22 mouse cellular contexts compared by ENCODE assay signal in genomic region chr13:98436961-98437360, GRCm38 (mm10). TPM values are rescaled to one million over a fixed set of nuclear protein-coding genes. Genes with fewer than 3 reads are reported as not detected.
A peak's percentile ranks its signal among the peaks of the same experiment; 100 is the strongest.
DNase-seq lines count a peak whose midpoint lies in the region; ATAC-seq and TF ChIP-seq lines count a peak whose summit lies in the region.
"Had no signal": no experiment of that assay in that cellular context is flagged by ENCODE, and none has a peak within 500 bp of the region (broad histone marks: within the 10 kb centered on the region; RNA-seq: fewer than 3 reads in every experiment).

No protein-coding gene starts in this region.

- H3K9me3 ChIP-seq in kidney, embryonic 15.5 days (replicated peaks), result no peaks in the 10 kb centered on the region
- H3K9me3 ChIP-seq in embryonic facial prominence, embryonic 10.5 days, result no peaks in the 10 kb centered on the region; the same call in 1 of the 2 replicates
- no peaks in the 10 kb centered on the region for H3K9me3 ChIP-seq in embryonic facial prominence, embryonic 15.5 days (replicated peaks)
- H3K9me3 ChIP-seq: forebrain, embryonic 13.5 days; G1E; heart, embryonic 13.5 days; hindbrain, embryonic 13.5 days had no signal

- peaks cover 13% of the 10 kb centered on the region for H3K27me3 ChIP-seq in kidney, embryonic 15.5 days
- H3K27me3 ChIP-seq in kidney, adult 2 months (replicated peaks; ENCODE audit: control insufficient read depth, insufficient read depth, low read length), result no peaks in the 10 kb centered on the region
- peaks cover 14% of the 10 kb centered on the region for H3K27me3 ChIP-seq in embryonic facial prominence, embryonic 10.5 days (replicated peaks; ENCODE audit: low read depth, poor library complexity, severe bottlenecking)
- H3K27me3 ChIP-seq in embryonic facial prominence, embryonic 15.5 days, result peaks cover 2% of the 10 kb centered on the region
- H3K27me3 ChIP-seq: forebrain, embryonic 13.5 days had no signal

- no peak overlapping the region for H3K4me2 ChIP-seq in kidney, embryonic 15.5 days
- H3K4me2 ChIP-seq in embryonic facial prominence, embryonic 15.5 days (replicated peaks), result no peak overlapping the region
- H3K4me2 ChIP-seq: forebrain, embryonic 13.5 days; heart, embryonic 13.5 days; hindbrain, embryonic 13.5 days had no signal

- no peak overlapping the region for H3K9ac ChIP-seq in kidney, embryonic 15.5 days
- no peak overlapping the region for H3K9ac ChIP-seq in embryonic facial prominence, embryonic 15.5 days
- H3K9ac ChIP-seq: forebrain, embryonic 13.5 days; forebrain, postnatal 0 days; heart, embryonic 13.5 days; hindbrain, embryonic 13.5 days had no signal

- H3K4me3 ChIP-seq in kidney, embryonic 15.5 days (replicated peaks), result no peak overlapping the region
- H3K4me3 ChIP-seq in kidney, adult 2 months (ENCODE audit: insufficient read depth, low read depth, low read length), result no peak overlapping the region
- no peak overlapping the region for H3K4me3 ChIP-seq in embryonic facial prominence, embryonic 10.5 days
- no peak overlapping the region for H3K4me3 ChIP-seq in embryonic facial prominence, embryonic 15.5 days (replicated peaks)
- H3K4me3 ChIP-seq: forebrain, embryonic 13.5 days; heart, embryonic 13.5 days; hindbrain, embryonic 13.5 days had no signal

- WGBS in kidney, embryonic 15.5 days, result 40% methylated on average over 8 of the region's 8 CpGs
- WGBS in kidney, adult 2 months, result 62% methylated on average over 8 of the region's 8 CpGs
- 69% methylated on average over 8 of the region's 8 CpGs for WGBS in embryonic facial prominence, embryonic 10.5 days
- WGBS in embryonic facial prominence, embryonic 15.5 days, result 38% methylated on average over 8 of the region's 8 CpGs

- no peak for TF ChIP-seq POLR2A in kidney, adult 2 months (IDR thresholded peaks at IDR 0.05; ENCODE audit: low read depth, low read length)

- TF ChIP-seq CTCF in kidney, adult 2 months (conservative IDR thresholded peaks at IDR 0.05; ENCODE audit: insufficient read depth, insufficient read length, low read depth, low read length), result no peak

- no peaks in the 10 kb centered on the region for H3K36me3 ChIP-seq in kidney, embryonic 15.5 days
- H3K36me3 ChIP-seq in kidney, adult 2 months (ENCODE audit: control insufficient read depth, insufficient read depth, low read length), result no peaks in the 10 kb centered on the region
- no peaks in the 10 kb centered on the region for H3K36me3 ChIP-seq in embryonic facial prominence, embryonic 10.5 days (replicated peaks)
- no peaks in the 10 kb centered on the region for H3K36me3 ChIP-seq in embryonic facial prominence, embryonic 15.5 days
- H3K36me3 ChIP-seq: G1E; heart, embryonic 13.5 days; hindbrain, embryonic 13.5 days had no signal

- H3K4me1 ChIP-seq in kidney, embryonic 15.5 days, result peaks cover 13% of the 10 kb centered on the region; the same call in 1 of the 2 replicates
- H3K4me1 ChIP-seq in kidney, adult 2 months (ENCODE audit: control insufficient read depth, insufficient read depth, low read length), result no peaks in the 10 kb centered on the region
- H3K4me1 ChIP-seq in embryonic facial prominence, embryonic 10.5 days, result peaks cover 23% of the 10 kb centered on the region
- H3K4me1 ChIP-seq in embryonic facial prominence, embryonic 15.5 days, result peaks cover 5% of the 10 kb centered on the region
- H3K4me1 ChIP-seq: forebrain, embryonic 13.5 days; hindbrain, embryonic 13.5 days had no signal

- H3K27ac ChIP-seq in kidney, embryonic 15.5 days, result peak overlapping the region; percentile 5; the same call in 1 of the 2 replicates
- no peak overlapping the region for H3K27ac ChIP-seq in kidney, adult 2 months (ENCODE audit: insufficient read depth, low read depth, low read length)
- H3K27ac ChIP-seq in embryonic facial prominence, embryonic 10.5 days (replicated peaks), result no peak overlapping the region
- peak overlapping the region; percentile 28; the same call in 1 of the 2 replicates for H3K27ac ChIP-seq in embryonic facial prominence, embryonic 15.5 days (replicated peaks)
- H3K27ac ChIP-seq: forebrain, embryonic 13.5 days; heart, embryonic 13.5 days; hindbrain, embryonic 13.5 days had no signal

- intact Hi-C loops in heart, postnatal 36 days (cut with DNase I), result no loop called here

- DNase-seq in heart, adult 11 months, result peak; percentile 60
- no peak for DNase-seq in heart, postnatal 36 days
- DNase-seq in kidney, adult 2 months, result no peak
- peak; percentile 37 for DNase-seq in embryonic facial prominence, embryonic 10.5 days (ENCODE audit: low spot score)
- no peak for DNase-seq in lung, postnatal 25 days (ENCODE audit: low spot score)
- DNase-seq: adrenal gland, postnatal 10 days; B cell, adult 2 months; cerebellum, adult 18-20 months; cerebellum, adult 9-11 months; cerebellum, postnatal 36 days; forebrain, postnatal 0 days; gastrocnemius, postnatal 14 days had no signal

- ATAC-seq in kidney, embryonic 15.5 days (replicated peaks; ENCODE audit: low FRiP score), result no peak
- ATAC-seq in embryonic facial prominence, embryonic 15.5 days (ENCODE audit: insufficient number of reproducible peaks, low FRiP score, low TSS enrichment, low read depth), result peak; percentile 69
- ATAC-seq: CD4-positive, CD25-positive, alpha-beta regulatory T cell, adult 4 months; forebrain, embryonic 13.5 days; forebrain, postnatal 0 days had no signal

RNA-seq across cellular contexts. Expression of gene Gm10320, which starts 54.8 kb away (rescaled TPM):
- not detected for total RNA-seq in heart, postnatal 36 days (2021)
- polyA plus RNA-seq in kidney, embryonic 15.5 days (2015; fragmentation: Nextera tagmentation; extraction: Ambion mirVana), result 1.1 and 2.6 TPM in 2 replicates
- polyA plus RNA-seq in kidney, adult 2 months (2012; rRNA removed), result 1.1 and 2.0 TPM in 2 replicates
- 0.79 and 0.88 TPM in 2 replicates for polyA plus RNA-seq in embryonic facial prominence, embryonic 10.5 days (2016; fragmentation: Nextera tagmentation; extraction: Ambion mirVana)
- polyA plus RNA-seq in embryonic facial prominence, embryonic 15.5 days (2015; fragmentation: Nextera tagmentation; extraction: Ambion mirVana), result 2.2 and 3.9 TPM in 2 replicates
- total RNA-seq: forebrain, postnatal 0 days; gastrocnemius, adult 18-20 months; gastrocnemius, postnatal 14 days; heart, adult 8-10 months; hematopoietic stem cell, adult 5-6 weeks had no signal

Comparison
In these comparisons a context has a peak if more than half of its experiments do, and no peak if none do; other contexts are left out.
1. DNase-seq: peak in heart, adult 11 months (single experiment) and embryonic facial prominence, embryonic 10.5 days (single experiment); none in heart, postnatal 36 days (0 of 2), kidney, adult 2 months (single experiment) and lung, postnatal 25 days (single experiment).
2. H3K27ac ChIP-seq: peak in kidney, embryonic 15.5 days (single experiment) and embryonic facial prominence, embryonic 15.5 days (single experiment); none in kidney, adult 2 months (single experiment) and embryonic facial prominence, embryonic 10.5 days (single experiment).